In genomic region chr2:55436261-55437006, GRCm38 (mm10) we compare ENCODE assay signal across 7 mouse cellular contexts. TPM values are rescaled to one million over a fixed set of nuclear protein-coding genes. Genes with fewer than 3 reads are reported as not detected.
DNase-seq lines count a peak whose midpoint lies in the region; ATAC-seq and TF ChIP-seq lines count a peak whose summit lies in the region.

No protein-coding gene starts in this region.

- H3K36me3 ChIP-seq in forebrain, embryonic 16.5 days (ENCODE audit: control insufficient read depth, insufficient read depth) = no peaks in the 10 kb centered on the region
- no peaks in the 10 kb centered on the region for H3K36me3 ChIP-seq in hindbrain, postnatal 0 days (ENCODE audit: insufficient read depth, low read length)
- no peaks in the 10 kb centered on the region for H3K36me3 ChIP-seq in liver, embryonic 12.5 days

- H3K9me3 ChIP-seq in forebrain, embryonic 16.5 days (ENCODE audit: control insufficient read depth, low read length) = no peaks in the 10 kb centered on the region
- H3K9me3 ChIP-seq in hindbrain, postnatal 0 days (ENCODE audit: low read length) = no peaks in the 10 kb centered on the region
- no peaks in the 10 kb centered on the region for H3K9me3 ChIP-seq in liver, embryonic 12.5 days (replicated peaks)

- 1% methylated on average over 21 of the region's 21 CpGs for WGBS in forebrain, embryonic 16.5 days
- WGBS in hindbrain, postnatal 0 days = under 1% methylated on average over 21 of the region's 21 CpGs
- 2% methylated on average over 21 of the region's 21 CpGs for WGBS in liver, embryonic 12.5 days (ENCODE audit: insufficient replicate concordance)

- peak overlapping the region; percentile 57 for H3K4me3 ChIP-seq in forebrain, embryonic 16.5 days (replicated peaks; ENCODE audit: low read length)
- peak overlapping the region; percentile 73 for H3K4me3 ChIP-seq in hindbrain, postnatal 0 days (ENCODE audit: low read length)
- peak overlapping the region; percentile 28 for H3K4me3 ChIP-seq in liver, embryonic 12.5 days

- ATAC-seq in forebrain, embryonic 16.5 days = peak; percentile 51
- peak; percentile 48 for ATAC-seq in hindbrain, postnatal 0 days
- no peak for ATAC-seq in liver, embryonic 12.5 days
- ATAC-seq in inflammation-experienced regulatory T-cells, adult 6 months = no peak

- H3K4me2 ChIP-seq in forebrain, embryonic 16.5 days (ENCODE audit: low read length) = peak overlapping the region; percentile 66
- H3K4me2 ChIP-seq in hindbrain, postnatal 0 days (ENCODE audit: low read depth, low read length) = peak overlapping the region; percentile 90
- peak overlapping the region; percentile 53 for H3K4me2 ChIP-seq in liver, embryonic 12.5 days

- peak overlapping the region; percentile 68 for H3K9ac ChIP-seq in forebrain, embryonic 16.5 days (replicated peaks; ENCODE audit: low read depth, low read length)
- peak overlapping the region; percentile 62 for H3K9ac ChIP-seq in hindbrain, postnatal 0 days (replicated peaks; ENCODE audit: low read length)
- H3K9ac ChIP-seq in liver, embryonic 12.5 days = no peak overlapping the region

- peaks cover 12% of the 10 kb centered on the region for H3K4me1 ChIP-seq in forebrain, embryonic 16.5 days (replicated peaks; ENCODE audit: control insufficient read depth, insufficient read depth, low read length)
- H3K4me1 ChIP-seq in hindbrain, postnatal 0 days (ENCODE audit: insufficient read depth, low read length) = no peaks in the 10 kb centered on the region
- H3K4me1 ChIP-seq in liver, embryonic 12.5 days = no peaks in the 10 kb centered on the region

- H3K27me3 ChIP-seq in forebrain, embryonic 16.5 days (replicated peaks; ENCODE audit: control insufficient read depth, insufficient read depth, low read length) = no peaks in the 10 kb centered on the region
- H3K27me3 ChIP-seq in hindbrain, postnatal 0 days (ENCODE audit: insufficient read depth, low read length) = no peaks in the 10 kb centered on the region
- peaks cover 41% of the 10 kb centered on the region for H3K27me3 ChIP-seq in liver, embryonic 12.5 days (replicated peaks)

- peak; percentile 12; the same call in 1 of the 2 replicates for TF ChIP-seq CTCF in hindbrain, postnatal 0 days (IDR thresholded peaks at IDR 0.05; ENCODE audit: low read depth)

- H3K27ac ChIP-seq in forebrain, embryonic 16.5 days (ENCODE audit: low read length) = peak overlapping the region; percentile 49
- peak overlapping the region; percentile 80 for H3K27ac ChIP-seq in hindbrain, postnatal 0 days
- no peak overlapping the region for H3K27ac ChIP-seq in liver, embryonic 12.5 days

- DNase-seq in ES-CJ7 (ENCODE audit: low read depth, low spot score) (peak; percentile 26), R1 (ENCODE audit: low read depth, low spot score) (peak; percentile 40)
- DNase-seq in hindbrain, postnatal 0 days (ENCODE audit: low spot score) = peak; percentile 42
- peak; percentile 44 for DNase-seq in right cerebral cortex, postnatal 25 days

RNA-seq across cellular contexts. Expression of gene Kcnj3, which starts 0.7 kb away (rescaled TPM):
- polyA plus RNA-seq in forebrain, embryonic 16.5 days (2015; fragmentation: Nextera tagmentation; extraction: Ambion mirVana) = 6.9 and 7.5 TPM in 2 replicates
- 31.5 and 34.6 TPM in 2 replicates for total RNA-seq in hindbrain, postnatal 0 days (2014; rRNA removed)
- polyA plus RNA-seq in hindbrain, postnatal 0 days (2015; fragmentation: Nextera tagmentation; extraction: Ambion mirVana) = 6.1 and 6.4 TPM in 2 replicates
- 0.10 and 0.14 TPM in 2 replicates for polyA plus RNA-seq in liver, embryonic 12.5 days (2016; fragmentation: Nextera tagmentation; extraction: Ambion mirVana)
- not detected for polyA plus RNA-seq in inflammation-experienced regulatory T-cells, adult 6 months (2017; shearing (Covaris generic))

Comparison
In these comparisons a context has a peak if more than half of its experiments do, and no peak if none do; other contexts are left out.
1. ATAC-seq: peak in forebrain, embryonic 16.5 days (single experiment) and hindbrain, postnatal 0 days (single experiment); none in liver, embryonic 12.5 days (single experiment) and inflammation-experienced regulatory T-cells, adult 6 months (single experiment).
2. Peak in every context shown above with its lines, with median percentiles within 50 percentile points of each other: DNase-seq, H3K4me2 ChIP-seq and H3K4me3 ChIP-seq.